Mouse (Mus musculus): ENCODE results near the gene Syn1. TPM values are rescaled to one million over a fixed set of nuclear protein-coding genes. Genes with fewer than 3 reads are reported as not detected.

The Syn1 gene
- polyA plus RNA-seq, 1 experiment from 2014 or later = 30.6 TPM

GRCm38 (mm10) chrX:20819708-20820426 lies 100.9 kb downstream of the Syn1 start:
- no peaks in the 10 kb centered on the region for H3K79me2 ChIP-seq (ENCODE audit: inconsistent target)
- H3K4me3 ChIP-seq (ENCODE audit: inconsistent target) = peak overlapping the region; percentile 24
- 30% methylated on average over 6 of the region's 8 CpGs for WGBS (ENCODE audit: missing documents)
- 0 out of 2 replicates have a peak overlapping the region, but pooled peaks have one; percentile 15 for H3K27ac ChIP-seq
- no peaks in the 10 kb centered on the region for H3K36me3 ChIP-seq (ENCODE audit: inconsistent target)

DNA sequence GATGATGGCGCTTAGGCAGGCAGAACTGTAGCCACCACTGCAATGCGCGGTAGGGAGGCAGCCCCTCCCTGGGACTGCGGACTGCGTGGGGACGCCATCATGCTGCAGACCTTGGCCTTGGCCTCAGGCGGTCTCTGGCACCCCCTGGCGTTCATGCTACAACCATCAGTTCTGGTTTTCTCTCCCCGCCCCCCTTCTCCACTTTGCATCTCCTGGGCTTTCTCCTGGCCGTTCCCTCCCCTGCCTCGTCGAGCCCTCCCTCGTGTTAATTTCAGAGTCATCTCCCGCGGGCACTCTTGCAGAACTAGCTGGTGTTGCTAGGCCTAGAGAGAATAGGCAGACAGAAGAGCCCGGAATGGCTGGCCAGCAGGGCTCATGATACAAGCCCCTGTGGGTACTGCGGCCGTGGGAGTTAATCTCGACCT lies 101.6 kb downstream of the Syn1 start:
- H3K79me2 ChIP-seq (ENCODE audit: inconsistent target) = no peaks in the 10 kb centered on the region
- peak overlapping the region; percentile 24 for H3K4me3 ChIP-seq (ENCODE audit: inconsistent target)
- 15% methylated on average over 19 of the region's 19 CpGs for WGBS (ENCODE audit: missing documents)
- no peaks in the 10 kb centered on the region for H3K36me3 ChIP-seq (ENCODE audit: inconsistent target)
- 0 out of 2 replicates have a peak overlapping the region, but pooled peaks have one; percentile 15 for H3K27ac ChIP-seq

DNA sequence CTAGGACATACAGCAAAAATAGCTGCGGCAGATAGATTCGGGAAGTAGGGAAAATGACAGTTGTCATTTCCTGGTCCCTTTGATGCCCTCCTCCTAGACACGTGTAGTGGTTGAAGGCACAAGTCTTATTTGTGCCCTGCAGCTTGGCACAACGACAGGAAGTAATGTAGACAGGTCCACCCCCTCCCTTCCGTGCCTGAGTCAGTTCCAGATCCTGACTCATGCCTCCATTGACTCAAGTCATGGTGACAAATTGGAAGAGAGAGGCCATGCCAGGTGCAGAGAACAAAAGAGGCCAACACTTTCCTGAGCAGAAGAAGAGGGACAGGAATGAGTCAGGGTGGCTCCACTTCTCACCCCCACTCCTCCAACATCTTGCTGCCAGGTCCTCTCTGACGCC lies 103.8 kb downstream of the Syn1 start:
- 0 out of 2 replicates have a peak overlapping the region, but pooled peaks have one; percentile 33 for H3K27ac ChIP-seq
- no peaks in the 10 kb centered on the region for H3K36me3 ChIP-seq (ENCODE audit: inconsistent target)
- H3K79me2 ChIP-seq (ENCODE audit: inconsistent target) = no peaks in the 10 kb centered on the region
- WGBS (ENCODE audit: missing documents) = 31% methylated on average over 6 of the region's 6 CpGs
- H3K4me3 ChIP-seq (ENCODE audit: inconsistent target) = no peak overlapping the region

Other genes starting within 250 kb of the Syn1 start
- gene Cdk16, start 233.1 kb downstream of the Syn1 start, polyA plus RNA-seq (2018) = 25.7 to 45.0 TPM (median 39.9 TPM) in 3 replicates
- 2.1 to 5.9 TPM (median 4.1 TPM) in 3 replicates for gene Usp11, start 217.1 kb downstream of the Syn1 start, polyA plus RNA-seq (2018)
- 53.5 to 60.0 TPM (median 55.5 TPM) in 3 replicates for gene Araf, start 123.2 kb downstream of the Syn1 start, polyA plus RNA-seq (2018)
- gene Timp1, start 50.8 kb downstream of the Syn1 start, polyA plus RNA-seq (2018) = 0.29 to 1.4 TPM (median 1.1 TPM) in 3 replicates
- gene Cfp, start 10.6 kb upstream of the Syn1 start, polyA plus RNA-seq (2018) = 647 to 949 TPM (median 687 TPM) in 3 replicates
- gene Elk1, start 29.6 kb upstream of the Syn1 start, polyA plus RNA-seq (2018) = 12.2 to 13.0 TPM (median 12.2 TPM) in 3 replicates
- 17.1 to 20.2 TPM (median 18.6 TPM) in 3 replicates for gene Uxt, start 41.0 kb upstream of the Syn1 start, polyA plus RNA-seq (2018)
- gene Zfp182, start 141.3 kb upstream of the Syn1 start, polyA plus RNA-seq (2018) = 4.2 to 11.0 TPM (median 7.6 TPM) in 3 replicates
- gene Spaca5, start 147.4 kb upstream of the Syn1 start, polyA plus RNA-seq (2018) = not detected in 3 replicates
- gene Zfp300, start 168.5 kb upstream of the Syn1 start, polyA plus RNA-seq (2018) = 0.26 to 0.60 TPM (median 0.53 TPM) in 3 replicates
- not detected in 3 replicates for gene Ssxa1, start 194.8 kb upstream of the Syn1 start, polyA plus RNA-seq (2018)

All from macrophage (primary cell).